Mouse (Mus musculus) c-Kit-negative CD71-positive TER-119-positive erythroid progenitor cells, embryonic 14.5 days (primary cell): ENCODE data around the gene Fkbp1b.
"Not testable (repeated sequence)": the region's sequence is repeated elsewhere in the genome, so short reads cannot be mapped to it uniquely, and the experiment has no call there.

Experiments used
- DNase-seq: peaks from one replicate; pipeline ENCODE4 v3.0.0-alpha.2; 2013; ENCODE audit warnings: low read depth, low spot score

The Fkbp1b gene

GRCm38 (mm10) chr12:4841392-4841887 lies at the start of gene Fkbp1b:
Gene Fkbp1b, minus strand, starts transcription at chr12:4841591.
- DNase-seq: no peak

GRCm38 (mm10) chr12:4889891-4890290 lies 48.5 kb upstream of the Fkbp1b start:
- DNase-seq: no peak

- DNase-seq: no peak
These were observed 47.9 kb upstream of the Fkbp1b start for GRCm38 (mm10) chr12:4889251-4889650.

GRCm38 (mm10) chr12:4888739-4889138 lies 47.3 kb upstream of the Fkbp1b start:
- no peak for DNase-seq

GRCm38 (mm10) chr12:4886581-4886980 lies 45.2 kb upstream of the Fkbp1b start:
- DNase-seq: not testable (repeated sequence)

- no peak for DNase-seq
These were observed 43.7 kb upstream of the Fkbp1b start for GRCm38 (mm10) chr12:4885062-4885461.

- no peak for DNase-seq
These were observed 40.7 kb upstream of the Fkbp1b start for GRCm38 (mm10) chr12:4882086-4882485.

- DNase-seq: no peak
These were observed 37.7 kb upstream of the Fkbp1b start for GRCm38 (mm10) chr12:4879048-4879447.

GRCm38 (mm10) chr12:4878296-4878783 lies 36.9 kb upstream of the Fkbp1b start:
- no peak for DNase-seq

- no peak for DNase-seq
These were observed 34.2 kb upstream of the Fkbp1b start for GRCm38 (mm10) chr12:4875623-4876022.

GRCm38 (mm10) chr12:4874161-4874927 lies 33.0 kb upstream of the Fkbp1b start, which contains the start of gene Mfsd2b:
Gene Mfsd2b, minus strand, starts transcription at chr12:4874359.
- peak; percentile 84 for DNase-seq

GRCm38 (mm10) chr12:4873531-4873930 lies 32.1 kb upstream of the Fkbp1b start:
- no peak for DNase-seq

GRCm38 (mm10) chr12:4872983-4873477 lies 31.6 kb upstream of the Fkbp1b start:
- DNase-seq: peak; percentile 68

- DNase-seq: peak; percentile 28
These were observed 30.9 kb upstream of the Fkbp1b start for GRCm38 (mm10) chr12:4872273-4872672.

GRCm38 (mm10) chr12:4871260-4871659 lies 29.9 kb upstream of the Fkbp1b start:
- DNase-seq: no peak

GRCm38 (mm10) chr12:4868924-4869323 lies 27.5 kb upstream of the Fkbp1b start:
- DNase-seq: no peak

GRCm38 (mm10) chr12:4864338-4864690 lies 22.9 kb upstream of the Fkbp1b start:
- DNase-seq: no peak

- DNase-seq: no peak
These were observed 22.4 kb upstream of the Fkbp1b start for GRCm38 (mm10) chr12:4863654-4864337.

GRCm38 (mm10) chr12:4862672-4863071 lies 21.3 kb upstream of the Fkbp1b start:
- DNase-seq: no peak

- DNase-seq: no peak
These were observed 18.0 kb upstream of the Fkbp1b start for GRCm38 (mm10) chr12:4859241-4859914.

GRCm38 (mm10) chr12:4856834-4857233 lies 15.4 kb upstream of the Fkbp1b start:
- DNase-seq: no peak

- peak; percentile 47 for DNase-seq
These were observed 14.8 kb upstream of the Fkbp1b start for GRCm38 (mm10) chr12:4856160-4856559.
